Mouse (Mus musculus) ES-Bruce4 (cell line): ENCODE measurements at regions not wholly inside any gene's neighbourhood (a gene's known extent, or its start where the extent isn't known, plus 50 kb on each side); places are given as distances from the start of the nearest gene placed in this dataset.

Experiments
- CTCF ChIP-seq: IDR thresholded peaks from one replicate; pipeline ENCODE4 v1.8.1; 2011; ENCODE audit warnings: low read depth, low read length
- EP300 ChIP-seq: IDR thresholded peaks from 2 replicates; pipeline ENCODE4 v1.6.1; 2011; ENCODE audit warnings: low read depth, low read length; ENCODE audit not compliant: insufficient read depth
- POLR2A ChIP-seq: IDR thresholded peaks from one replicate; pipeline ENCODE4 v1.8.1; 2011; ENCODE audit warnings: low read length; ENCODE audit not compliant: insufficient read depth

GRCm38 (mm10) chrX:12467528-12468179 lies 119.9 kb upstream of the Atp6ap2 start:
- no peak for TF ChIP-seq POLR2A
- TF ChIP-seq CTCF = no peak
- no peak for TF ChIP-seq EP300
